7 mouse cellular contexts compared by ENCODE assay signal in genomic region chr3:104638932-104639748, GRCm38 (mm10). TPM values are rescaled to one million over a fixed set of nuclear protein-coding genes. Genes with fewer than 3 reads are reported as not detected.
A peak's percentile ranks its signal among the peaks of the same experiment; 100 is the strongest.
DNase-seq lines count a peak whose midpoint lies in the region; ATAC-seq and TF ChIP-seq lines count a peak whose summit lies in the region.

No protein-coding gene starts in this region.

- intact Hi-C loops in gastrocnemius, adult 2 months (cut with DNase I): loop anchor here (2.0 to 5.0 kb wide), 2 partner anchors 37 to 96 kb away; no protein-coding TSS in a partner anchor

- H3K4me3 ChIP-seq in gastrocnemius, adult 2 months: peak overlapping the region; percentile 85
- peak overlapping the region; percentile 92 for H3K4me3 ChIP-seq in hindbrain, embryonic 16.5 days (ENCODE audit: low read length)

- H3K9ac ChIP-seq in hindbrain, embryonic 16.5 days (ENCODE audit: low read depth, low read length): peak overlapping the region; percentile 90

- H3K4me2 ChIP-seq in hindbrain, embryonic 16.5 days (ENCODE audit: low read length): peak overlapping the region; percentile 74

- no peak for TF ChIP-seq CTCF in gastrocnemius, adult 2 months (IDR thresholded peaks at IDR 0.05)

- H3K27ac ChIP-seq in gastrocnemius, adult 2 months: peak overlapping the region; percentile 96
- H3K27ac ChIP-seq in hindbrain, embryonic 16.5 days (ENCODE audit: low read depth, low read length): peak overlapping the region; percentile 64

- H3K9me3 ChIP-seq in hindbrain, embryonic 16.5 days (ENCODE audit: control insufficient read depth, low read length): no peaks in the 10 kb centered on the region

- ATAC-seq in common myeloid progenitor, adult 5-6 weeks (replicated peaks; ENCODE audit: low read depth, poor library complexity, severe bottlenecking): peak; percentile 41
- peak; percentile 74 for ATAC-seq in hindbrain, embryonic 16.5 days
- ATAC-seq in megakaryocyte, adult 5-6 weeks (ENCODE audit: poor library complexity, severe bottlenecking): peak; percentile 26

- peak; percentile 52 for DNase-seq in adipocyte (ENCODE audit: low spot score)
- DNase-seq in gastrocnemius, adult 2 months: peak; percentile 78
- peak; percentile 33 to 48 for DNase-seq in left cerebral cortex, adult 8-10 months (ENCODE audit: low spot score in 2 of 2)
- DNase-seq in right cerebral cortex, postnatal 14 days: peak; percentile 37

- H3K27me3 ChIP-seq in hindbrain, embryonic 16.5 days (replicated peaks; ENCODE audit: control insufficient read depth, insufficient read depth, low read length): no peaks in the 10 kb centered on the region

- H3K36me3 ChIP-seq in hindbrain, embryonic 16.5 days (ENCODE audit: control insufficient read depth, insufficient read depth, low read length): no peaks in the 10 kb centered on the region

- peaks cover 6% of the 10 kb centered on the region for H3K4me1 ChIP-seq in hindbrain, embryonic 16.5 days (ENCODE audit: control insufficient read depth, insufficient read depth, low read depth, low read length)

- WGBS in hindbrain, embryonic 16.5 days: under 1% methylated on average over 58 of the region's 58 CpGs

RNA-seq across cellular contexts. Expression of gene Slc16a1, which starts 0.7 kb away (rescaled TPM):
- total RNA-seq in common myeloid progenitor, adult 5-6 weeks (2017): 82.4 and 85.1 TPM in 2 replicates
- total RNA-seq in gastrocnemius, adult 2 months (2021): 10 to 100 TPM; 20.9 to 42.1 TPM
- polyA plus RNA-seq in hindbrain, embryonic 16.5 days (2015; fragmentation: Nextera tagmentation; extraction: Ambion mirVana): 12.6 and 12.7 TPM in 2 replicates
- 10 to 100 TPM; 19.6 to 26.0 (median 21.9) TPM for total RNA-seq in left cerebral cortex, adult 8-10 months (2022)
- 7.3 and 9.2 TPM in 2 replicates for total RNA-seq in megakaryocyte, adult 5-6 weeks (2015)
- total RNA-seq in megakaryocyte, adult 5-6 weeks (2017): 10.6 and 12.7 TPM in 2 replicates

Comparison
In these comparisons a context has a peak if more than half of its experiments do, and no peak if none do; other contexts are left out.
1. Peak in every context shown above with its lines: DNase-seq, ATAC-seq, H3K4me3 ChIP-seq and H3K27ac ChIP-seq.